Mouse (Mus musculus) thymus, adult 2 months (tissue): ENCODE data around the gene 9630041A04Rik.

ENCODE experiments used
- CTCF ChIP-seq: fragments of 200-500 bp; IDR thresholded peaks from 2 replicates; pipeline ENCODE4 v1.5.1; 2012; ENCODE audit warnings: mild to moderate bottlenecking, control low read depth, low read length, moderate library complexity, borderline replicate concordance; ENCODE audit not compliant: control insufficient read depth, poor library complexity, insufficient read depth; ENCODE audit errors: extremely low read depth
- POLR2A ChIP-seq: fragments of 200-500 bp; IDR thresholded peaks from 2 replicates; pipeline ENCODE4 v1.6.1; 2012; ENCODE audit warnings: mild to moderate bottlenecking, low read length, control low read depth, moderate library complexity; ENCODE audit not compliant: control insufficient read depth, poor library complexity, insufficient read depth; ENCODE audit errors: extremely low read depth

DNA sequence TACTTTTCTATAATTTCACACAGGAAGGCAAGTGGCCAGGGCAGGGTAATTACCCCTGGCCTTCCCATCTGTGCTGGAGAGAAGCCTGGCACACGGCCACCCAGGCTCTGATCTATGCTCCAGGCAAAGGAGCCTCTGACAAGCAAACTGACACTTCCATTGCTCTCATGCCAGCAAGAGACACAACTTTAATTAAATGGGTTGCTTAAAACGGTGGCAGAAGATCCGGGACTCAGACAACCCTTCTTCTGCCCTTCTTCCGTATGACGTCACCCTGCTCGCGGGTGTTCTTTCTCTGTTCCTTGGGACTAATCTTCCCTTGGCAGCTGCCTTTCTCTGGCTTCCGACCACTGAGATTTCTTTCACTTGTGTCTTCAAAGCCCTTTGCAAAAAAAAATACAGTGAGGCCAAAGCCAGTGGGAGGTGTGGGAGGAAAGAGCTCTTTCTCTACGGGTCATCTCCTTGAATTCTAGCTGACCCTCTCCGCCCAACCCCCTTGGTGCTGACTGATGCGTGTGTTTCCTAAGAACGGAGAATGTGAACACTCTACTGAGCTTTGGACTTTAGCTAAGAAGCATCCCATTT lies 932 bp downstream of the 9630041A04Rik start:
- TF ChIP-seq CTCF (no peak), POLR2A (no peak)
